Mouse (Mus musculus) intestine, embryonic 16.5 days (tissue): ENCODE measurements around the gene Arpc4. TPM values are rescaled to one million over a fixed set of nuclear protein-coding genes. Genes with fewer than 3 reads are reported as not detected.

Experiments
- ATAC-seq: fragments of 200-750 bp; cut with Nextera tagmentation; 2 replicates; pipeline ENCODE4 v1.8.0; 2017; ENCODE audit warnings: moderate TSS enrichment, moderate library complexity
- H3K27ac ChIP-seq: fragments of 300-500 bp; sonication (generic); 2 replicates; pipeline ENCODE4 v1.5.1; 2014; ENCODE audit warnings: mild to moderate bottlenecking, low read length
- H3K27me3 ChIP-seq: fragments of 300-500 bp; sonication (generic); replicated peaks from 2 replicates; pipeline ENCODE4 v1.6.1; 2014; ENCODE audit warnings: low read length, control low read depth, mixed read lengths; ENCODE audit not compliant: control insufficient read depth, insufficient read depth
- H3K36me3 ChIP-seq: fragments of 300-500 bp; sonication (generic); 2 replicates; pipeline ENCODE4 v1.6.1; 2014; ENCODE audit warnings: low read length, control low read depth; ENCODE audit not compliant: control insufficient read depth, insufficient read depth
- H3K4me1 ChIP-seq: fragments of 300-500 bp; sonication (generic); 2 replicates; pipeline ENCODE4 v1.6.1; 2014; ENCODE audit warnings: low read length, control low read depth, mixed read lengths; ENCODE audit not compliant: control insufficient read depth, insufficient read depth
- H3K4me2 ChIP-seq: fragments of 300-500 bp; sonication (generic); 2 replicates; pipeline ENCODE4 v1.6.1; 2014; ENCODE audit warnings: low read depth, low read length, control low read depth
- H3K4me3 ChIP-seq: fragments of 300-500 bp; sonication (generic); 2 replicates; pipeline ENCODE4 v1.5.1; 2014; ENCODE audit warnings: mild to moderate bottlenecking, low read length
- H3K9ac ChIP-seq: fragments of 300-500 bp; sonication (generic); 2 replicates; pipeline ENCODE4 v1.6.1; 2014; ENCODE audit warnings: low read depth, low read length
- H3K9me3 ChIP-seq: fragments of 300-500 bp; sonication (generic); 2 replicates; pipeline ENCODE4 v1.6.1; 2016; ENCODE audit warnings: low read length, control low read depth; ENCODE audit not compliant: control insufficient read depth
- WGBS: fragments of 180-500 bp; shearing (Covaris S2); extraction: QIAGEN DNeasy Blood & Tissue Kit; methylation state at CpG from one replicate; pipeline ENCODE4 v1.1.7; 2014; 5-methylcytosine and 5-hydroxymethylcytosine counted together
- polyA plus RNA-seq: library from polyadenylated mRNA; unstranded; fragments of >200 nt; fragmentation: Nextera tagmentation; extraction: Ambion mirVana; gene quantifications from 2 replicates; pipeline ENCODE4 v1.2.1, GENCODE M21; 2015

The Arpc4 gene
- polyA plus RNA-seq, 1 experiment from 2014 or later = 456 TPM

DNA sequence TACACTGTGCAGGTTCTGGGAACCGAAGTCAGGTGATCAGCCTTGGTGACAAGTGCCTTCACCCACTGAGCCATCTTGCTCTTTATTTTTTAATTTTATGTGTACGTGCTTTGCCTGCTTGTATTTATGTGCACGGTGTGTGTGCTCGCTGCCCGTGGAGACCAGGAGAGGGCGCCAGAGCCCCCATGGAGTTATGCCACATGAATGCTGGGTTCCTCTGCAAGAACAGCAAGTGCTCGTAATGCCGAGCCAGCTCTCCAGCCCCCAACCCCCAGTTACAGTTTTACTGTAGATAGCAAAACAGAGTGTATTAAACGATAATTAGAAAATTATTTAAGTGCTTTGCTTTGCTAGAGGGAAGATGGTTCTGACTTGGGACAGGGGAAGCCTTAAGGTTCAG, 28.8 kb downstream of the Arpc4 start:
- WGBS = 83% methylated on average over 9 of the region's 9 CpGs

DNA sequence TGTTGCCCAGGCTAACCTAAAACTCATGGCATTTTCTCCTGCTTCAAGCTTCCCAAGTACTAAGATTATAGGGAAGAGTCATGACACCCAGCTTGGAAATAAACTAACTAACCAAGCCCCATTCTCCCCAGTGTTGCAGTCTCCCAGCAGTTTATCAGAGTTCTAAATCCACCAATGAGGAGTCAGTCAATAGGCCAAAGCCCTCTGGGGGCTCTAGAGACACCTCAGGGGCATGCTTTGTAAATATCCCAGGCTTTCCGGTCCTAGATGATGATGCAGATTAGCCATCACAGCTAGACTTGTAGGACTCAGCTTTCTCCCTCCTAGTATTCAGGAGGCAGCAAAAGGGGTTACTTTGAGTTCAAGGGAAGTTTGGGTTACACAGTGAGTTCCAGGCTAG, 32.1 kb downstream of the Arpc4 start:
- 61% methylated on average over 1 of the region's 1 CpGs for WGBS
- H3K4me1 ChIP-seq = 0 out of 2 replicates have a peak, but pooled peaks cover 3% of the 10 kb centered on the region

More for the DNA sequence above, 28.8 kb downstream of the Arpc4 start:
- H3K27ac ChIP-seq = no peak overlapping the region
- no peak for ATAC-seq
- no peaks in the 10 kb centered on the region for H3K36me3 ChIP-seq
- H3K27me3 ChIP-seq = no peaks in the 10 kb centered on the region
- 0 out of 2 replicates have a peak, but pooled peaks cover 9% of the 10 kb centered on the region for H3K4me1 ChIP-seq
- H3K9ac ChIP-seq = no peak overlapping the region
- H3K4me3 ChIP-seq = no peak overlapping the region
- H3K4me2 ChIP-seq = no peak overlapping the region
- H3K9me3 ChIP-seq = no peaks in the 10 kb centered on the region

DNA sequence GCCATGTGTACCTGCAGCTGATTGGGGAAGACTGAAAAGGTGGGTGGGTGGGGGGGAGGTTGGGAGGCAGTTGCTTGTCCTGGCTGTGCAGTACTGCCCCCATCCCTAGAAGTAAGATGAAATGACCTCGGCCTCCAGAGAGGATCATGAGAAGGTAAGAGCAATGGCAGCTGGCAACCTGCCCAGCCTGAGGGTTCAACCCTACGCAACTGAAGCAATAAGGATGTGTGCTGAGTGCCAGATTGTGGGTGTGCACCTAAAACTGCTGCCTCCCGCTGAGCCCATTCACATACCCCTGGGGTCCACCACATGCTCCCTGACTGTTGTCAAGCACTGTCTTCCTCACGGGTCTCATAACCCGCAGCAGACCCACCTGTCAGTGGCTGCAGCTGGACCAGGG, 38.5 kb downstream of the Arpc4 start:
- Histone ChIP-seq H3K4me2 (no peak overlapping the region), H3K4me3 (no peak overlapping the region), H3K9me3 (no peaks in the 10 kb centered on the region), H3K36me3 (0 out of 2 replicates have a peak, but pooled peaks cover 3% of the 10 kb centered on the region), H3K27ac (no peak overlapping the region), H3K27me3 (no peaks in the 10 kb centered on the region), H3K4me1 (peaks cover 10% of the 10 kb centered on the region), H3K9ac (no peak overlapping the region)
- WGBS = 79% methylated on average over 5 of the region's 5 CpGs
- ATAC-seq = no peak

More for the DNA sequence above, 32.1 kb downstream of the Arpc4 start:
- Histone ChIP-seq H3K4me2 (no peak overlapping the region), H3K36me3 (no peaks in the 10 kb centered on the region), H3K9me3 (no peaks in the 10 kb centered on the region), H3K27me3 (no peaks in the 10 kb centered on the region), H3K27ac (no peak overlapping the region), H3K4me3 (no peak overlapping the region), H3K9ac (no peak overlapping the region)
- ATAC-seq = no peak

DNA sequence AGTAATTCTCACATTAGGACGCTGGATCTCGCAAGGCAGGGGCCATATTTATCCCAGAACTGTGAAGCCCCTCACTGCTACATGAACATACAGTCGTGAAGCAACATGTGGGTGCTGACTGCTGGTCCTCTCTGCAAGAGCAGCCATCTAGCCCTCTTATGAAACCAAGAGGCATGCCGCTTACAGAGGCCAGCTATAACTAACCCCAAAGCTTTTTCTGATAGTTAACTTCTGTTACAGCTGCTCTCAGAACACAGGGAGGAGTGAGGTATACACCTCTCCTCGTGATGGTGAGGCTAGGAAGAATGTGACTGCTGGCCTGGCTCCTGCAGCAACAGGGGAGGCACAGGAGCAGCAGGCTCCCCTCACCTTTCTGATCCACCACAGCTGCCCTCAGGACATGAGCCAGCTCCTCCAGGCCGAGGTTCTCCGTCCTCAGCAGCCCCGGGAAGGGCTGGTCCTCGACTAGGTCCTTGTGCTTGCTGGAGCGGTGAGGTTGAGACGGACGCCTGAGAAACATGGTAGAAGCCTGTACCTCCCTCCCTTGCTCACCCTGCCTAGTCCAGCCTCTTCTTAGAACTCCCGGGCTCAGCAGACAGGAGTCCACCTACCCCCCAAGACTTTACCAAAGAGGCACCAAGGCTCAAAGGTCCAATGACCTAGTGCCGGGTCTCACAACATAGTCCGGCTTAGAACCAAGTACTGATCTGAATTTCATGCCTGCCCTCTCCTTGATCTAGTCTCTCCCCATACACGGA, 40.7 kb downstream of the Arpc4 start:
- peak overlapping the region; percentile 39 for H3K27ac ChIP-seq
- peak; percentile 67 for ATAC-seq
- peak overlapping the region; percentile 72 for H3K4me3 ChIP-seq
- no peaks in the 10 kb centered on the region for H3K27me3 ChIP-seq
- peak overlapping the region; percentile 78 for H3K9ac ChIP-seq
- H3K4me2 ChIP-seq = peak overlapping the region; percentile 98
- H3K9me3 ChIP-seq = no peaks in the 10 kb centered on the region
- H3K36me3 ChIP-seq = 0 out of 2 replicates have a peak, but pooled peaks cover 3% of the 10 kb centered on the region
- WGBS = 7% methylated on average over 16 of the region's 16 CpGs
- peaks cover 10% of the 10 kb centered on the region for H3K4me1 ChIP-seq

DNA sequence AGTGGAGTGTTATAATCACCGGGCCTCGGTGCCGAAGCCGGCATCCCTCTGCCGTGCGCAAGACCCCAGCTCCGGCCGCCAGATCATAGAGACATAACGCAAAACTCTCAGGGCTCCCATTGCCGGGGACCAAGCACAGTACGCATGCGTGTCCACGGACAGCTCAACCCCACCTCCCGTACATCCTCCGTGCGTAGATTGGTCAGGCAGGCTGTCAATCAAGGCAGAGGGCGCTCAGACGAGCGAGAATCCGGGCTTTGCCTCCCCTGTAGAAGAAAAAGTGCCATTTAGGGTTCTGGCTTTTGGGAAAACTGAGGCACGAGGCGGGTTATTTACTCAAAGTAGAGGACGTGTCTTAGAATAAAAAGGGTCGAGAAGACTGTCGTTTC, 41.3 kb downstream of the Arpc4 start, which contains the start of gene Rpusd3:
Gene Rpusd3 (minus strand): TSS at position 142 of the 389 bp plus-strand sequence.
- Histone ChIP-seq H3K4me2 (peak within 1 kb of the TSS; percentile 98), H3K4me1 (peaks cover 10% of the 10 kb centered on the region), H3K4me3 (peak within 1 kb of the TSS; percentile 72), H3K9ac (peak within 1 kb of the TSS; percentile 78), H3K27ac (peak within 1 kb of the TSS; percentile 39), H3K36me3 (0 out of 2 replicates have a peak, but pooled peaks cover 3% of the 10 kb centered on the region), H3K9me3 (no peaks in the 10 kb centered on the region), H3K27me3 (no peaks in the 10 kb centered on the region)
- WGBS = under 1% methylated on average over 25 of the region's 25 CpGs
- peak; percentile 99 for ATAC-seq

DNA sequence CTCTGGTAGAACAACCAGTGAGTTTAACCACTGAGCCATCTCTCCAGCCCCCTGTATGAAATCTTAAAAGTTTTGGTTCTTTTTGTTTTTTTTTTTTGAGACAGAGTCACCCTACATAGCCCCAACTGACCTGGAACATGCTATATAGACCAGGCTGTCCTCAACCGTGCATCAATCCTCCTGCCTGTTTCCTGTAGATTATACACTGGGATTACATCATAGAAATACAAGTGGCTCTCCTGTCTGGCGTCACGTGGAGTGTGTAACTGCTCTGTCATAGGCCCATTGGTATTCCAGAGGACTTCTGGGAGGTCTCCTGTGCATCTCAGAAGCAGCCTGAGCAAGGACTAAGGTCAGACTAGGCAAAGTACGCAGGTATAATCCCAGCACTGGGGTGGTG, 45.1 kb downstream of the Arpc4 start:
- Histone ChIP-seq H3K9me3 (peaks cover 5% of the 10 kb centered on the region; the same call in 1 of the 2 replicates), H3K4me1 (peaks cover 7% of the 10 kb centered on the region), H3K36me3 (0 out of 2 replicates have a peak, but pooled peaks cover 5% of the 10 kb centered on the region), H3K27ac (no peak overlapping the region), H3K9ac (no peak overlapping the region), H3K4me3 (no peak overlapping the region), H3K27me3 (no peaks in the 10 kb centered on the region), H3K4me2 (no peak overlapping the region)
- 75% methylated on average over 4 of the region's 4 CpGs for WGBS
- ATAC-seq = no peak

DNA sequence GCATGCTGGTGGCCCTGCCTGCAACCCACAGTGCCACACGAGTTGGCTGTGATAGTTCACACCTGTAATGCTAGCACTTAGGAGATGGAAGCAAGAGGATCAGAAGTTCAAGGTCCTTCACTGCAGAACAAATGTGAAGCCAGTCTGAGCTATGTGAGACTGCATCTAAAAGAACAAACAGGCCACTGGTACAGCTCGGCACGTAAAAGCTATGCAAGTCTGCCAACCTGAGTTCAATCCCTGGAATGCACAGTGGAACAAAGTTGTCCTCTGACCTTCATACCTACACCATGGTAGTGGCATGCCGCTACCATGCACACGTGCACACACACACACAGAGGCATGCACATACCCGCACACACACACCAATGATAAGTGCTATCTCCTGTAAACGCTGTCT, 46.3 kb downstream of the Arpc4 start:
- no peak overlapping the region for H3K9ac ChIP-seq
- H3K9me3 ChIP-seq = peaks cover 5% of the 10 kb centered on the region; the same call in 1 of the 2 replicates
- H3K4me1 ChIP-seq = no peaks in the 10 kb centered on the region
- ATAC-seq = no peak
- no peak overlapping the region for H3K27ac ChIP-seq
- H3K36me3 ChIP-seq = 0 out of 2 replicates have a peak, but pooled peaks cover 5% of the 10 kb centered on the region
- H3K4me3 ChIP-seq = no peak overlapping the region
- WGBS = 75% methylated on average over 7 of the region's 7 CpGs
- no peak overlapping the region for H3K4me2 ChIP-seq
- no peaks in the 10 kb centered on the region for H3K27me3 ChIP-seq

DNA sequence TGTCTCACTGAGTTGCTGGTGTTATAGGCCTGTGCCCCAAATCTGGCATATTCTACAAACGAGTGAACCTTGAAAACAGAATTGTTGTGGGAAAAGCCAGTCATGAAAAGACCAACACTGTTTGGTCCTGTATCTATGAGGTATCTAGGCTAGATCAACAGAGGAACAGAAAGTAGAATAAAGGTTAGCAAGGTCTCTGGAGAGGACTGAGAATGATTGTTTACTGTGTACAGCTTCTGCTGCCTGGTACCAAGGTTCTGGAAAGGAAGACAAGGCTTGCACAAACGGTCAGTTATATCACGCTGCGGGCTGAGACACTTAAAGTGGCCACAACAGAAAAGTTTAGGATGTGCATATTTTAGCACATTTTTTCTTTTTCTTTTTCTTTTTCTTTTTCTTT, 48.8 kb downstream of the Arpc4 start:
- H3K36me3 ChIP-seq = 0 out of 2 replicates have a peak, but pooled peaks cover 5% of the 10 kb centered on the region
- WGBS = 91% methylated on average over 4 of the region's 4 CpGs
- ATAC-seq = no peak
- peaks cover 5% of the 10 kb centered on the region; the same call in 1 of the 2 replicates for H3K9me3 ChIP-seq
- H3K4me3 ChIP-seq = no peak overlapping the region
- H3K27me3 ChIP-seq = no peaks in the 10 kb centered on the region
- H3K4me1 ChIP-seq = no peaks in the 10 kb centered on the region
- H3K27ac ChIP-seq = no peak overlapping the region
- no peak overlapping the region for H3K4me2 ChIP-seq
- no peak overlapping the region for H3K9ac ChIP-seq

DNA sequence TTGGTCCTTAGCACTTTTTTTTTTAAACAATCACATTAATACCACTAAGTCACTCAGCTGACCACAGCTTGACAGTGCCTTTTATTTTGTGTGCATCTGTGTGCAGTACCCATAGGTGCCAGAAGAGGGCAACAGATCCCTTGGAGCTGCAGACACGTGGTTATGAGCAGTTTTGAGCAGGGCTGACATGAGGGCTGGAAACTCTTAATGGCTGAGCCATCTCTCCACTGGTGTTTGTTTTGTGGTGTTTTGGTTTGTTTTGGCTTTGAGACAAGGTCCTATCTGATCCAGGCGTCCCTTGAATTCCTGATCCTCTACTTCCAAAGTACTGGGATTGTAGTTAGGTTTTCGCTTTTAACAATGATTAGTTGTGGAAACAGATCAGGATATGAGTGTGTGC, 49.5 kb downstream of the Arpc4 start:
- no peak for ATAC-seq
- Histone ChIP-seq H3K27ac (no peak overlapping the region), H3K27me3 (no peaks in the 10 kb centered on the region), H3K36me3 (0 out of 2 replicates have a peak, but pooled peaks cover 5% of the 10 kb centered on the region), H3K4me3 (no peak overlapping the region), H3K4me2 (no peak overlapping the region), H3K4me1 (no peaks in the 10 kb centered on the region), H3K9ac (no peak overlapping the region), H3K9me3 (peaks cover 5% of the 10 kb centered on the region; the same call in 1 of the 2 replicates)
- 59% methylated on average over 3 of the region's 3 CpGs for WGBS
